Mouse (Mus musculus) neural tube, embryonic 12.5 days (tissue): ENCODE results near the gene Hbb-bt. TPM values are rescaled to one million over a fixed set of nuclear protein-coding genes. Genes with fewer than 3 reads are reported as not detected.
"Not testable (repeated sequence)": the region's sequence is repeated elsewhere in the genome, so short reads cannot be mapped to it uniquely, and the experiment has no call there.

Experiments used
- ATAC-seq: fragments of 200-750 bp; cut with Nextera tagmentation; 2 replicates; pipeline ENCODE4 v1.8.0; 2017; ENCODE audit warnings: low read depth, mild to moderate bottlenecking, moderate TSS enrichment, moderate library complexity; ENCODE audit not compliant: low FRiP score
- H3K27ac ChIP-seq: fragments of 300-500 bp; sonication (generic); 2 replicates; pipeline ENCODE4 v1.5.1; 2016
- H3K27me3 ChIP-seq: fragments of 300-500 bp; sonication (generic); replicated peaks from 2 replicates; pipeline ENCODE4 v1.6.1; 2016; ENCODE audit warnings: mild to moderate bottlenecking
- H3K36me3 ChIP-seq: fragments of 300-500 bp; sonication (generic); 2 replicates; pipeline ENCODE4 v1.6.1; 2016; ENCODE audit warnings: mild to moderate bottlenecking
- H3K4me1 ChIP-seq: fragments of 300-500 bp; sonication (generic); 2 replicates; pipeline ENCODE4 v1.6.1; 2016
- H3K4me2 ChIP-seq: fragments of 300-500 bp; sonication (generic); replicated peaks from 2 replicates; pipeline ENCODE4 v1.6.1; 2016; ENCODE audit warnings: mild to moderate bottlenecking
- H3K4me3 ChIP-seq: fragments of 300-500 bp; sonication (generic); 2 replicates; pipeline ENCODE4 v1.5.1; 2016
- H3K9ac ChIP-seq: fragments of 300-500 bp; sonication (generic); 2 replicates; pipeline ENCODE4 v1.6.1; 2016; ENCODE audit warnings: mild to moderate bottlenecking
- H3K9me3 ChIP-seq: fragments of 300-500 bp; sonication (generic); 2 replicates; pipeline ENCODE4 v1.6.1; 2016; ENCODE audit warnings: mild to moderate bottlenecking
- WGBS: fragments of 180-500 bp; shearing (Covaris S2); methylation state at CpG from one replicate; pipeline ENCODE4 v1.1.7; 2016; 5-methylcytosine and 5-hydroxymethylcytosine counted together
- polyA plus RNA-seq: library from polyadenylated mRNA; unstranded; fragments of >200 nt; fragmentation: Nextera tagmentation; extraction: Ambion mirVana; gene quantifications from 2 replicates; pipeline ENCODE4 v1.2.1, GENCODE M21; 2016

Hbb-bt gene
- polyA plus RNA-seq, 1 experiment from 2014 or later, result 662 TPM

DNA sequence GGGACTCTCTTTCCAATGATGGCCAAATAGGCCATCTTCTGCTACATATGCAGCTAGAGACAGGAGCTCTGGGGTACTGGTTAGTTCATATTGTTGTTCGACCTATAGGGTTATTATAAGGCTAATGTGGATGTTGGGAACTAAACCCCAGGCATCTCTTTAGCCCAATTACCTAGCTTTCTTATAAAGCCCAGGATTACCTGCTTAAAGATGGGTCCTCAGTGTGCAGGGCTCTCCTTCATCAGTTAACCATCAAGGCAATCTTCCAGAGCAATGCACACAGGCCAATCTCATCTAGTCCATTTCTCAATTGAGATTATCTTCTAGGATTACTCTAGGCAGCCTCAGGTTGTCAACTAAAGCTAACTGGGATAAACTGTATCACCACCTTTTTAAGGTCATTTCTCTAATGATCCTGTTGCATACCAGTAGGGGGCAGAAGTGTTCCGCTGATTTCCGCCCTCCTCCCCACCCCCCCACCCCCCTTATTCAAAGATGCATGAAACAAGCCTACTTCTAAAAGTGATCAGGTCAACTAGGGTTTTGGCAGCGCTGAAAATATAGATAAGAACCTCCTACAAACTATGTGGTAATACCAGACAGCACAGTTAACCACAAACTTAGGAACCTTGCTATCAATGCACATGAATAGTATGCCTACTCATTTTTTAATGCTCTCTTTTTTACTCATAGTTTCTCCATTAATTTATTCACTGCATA is 21.0 kb downstream of the Hbb-bt start:
- H3K4me2 ChIP-seq, result no peak overlapping the region
- H3K4me3 ChIP-seq, result no peak overlapping the region
- H3K9me3 ChIP-seq, result no peaks in the 10 kb centered on the region
- H3K36me3 ChIP-seq, result no peaks in the 10 kb centered on the region
- ATAC-seq, result no peak
- no peaks in the 10 kb centered on the region for H3K27me3 ChIP-seq
- no peak overlapping the region for H3K9ac ChIP-seq
- no peak overlapping the region for H3K27ac ChIP-seq
- no peaks in the 10 kb centered on the region for H3K4me1 ChIP-seq
- WGBS, result 39% methylated on average over 4 of the region's 4 CpGs

DNA sequence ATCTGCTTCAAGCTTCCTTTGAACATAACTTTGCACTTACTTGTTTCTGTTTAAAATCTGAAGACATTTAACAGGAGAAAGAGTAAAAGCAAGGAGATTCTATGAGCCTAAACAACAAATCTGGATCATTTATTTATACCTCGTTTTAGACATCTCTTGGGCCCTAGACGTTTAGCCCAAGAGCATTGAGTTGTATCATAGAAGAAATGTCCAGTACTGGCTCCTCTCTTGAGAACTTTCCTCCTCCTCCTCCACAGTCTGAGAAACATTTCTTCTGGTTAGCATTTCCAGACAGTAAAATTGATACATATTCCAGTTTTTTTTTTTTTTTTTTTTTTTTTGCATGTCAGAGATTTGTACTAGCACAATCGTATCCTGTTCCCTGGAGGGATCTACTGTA is 22.1 kb downstream of the Hbb-bt start, which contains the start of gene Olfr67:
TSS of gene Olfr67 (minus strand) at position 101 of the 400 bp plus-strand sequence.
- Histone ChIP-seq H3K4me2 (no peak within 1 kb of the TSS), H3K4me3 (no peak within 1 kb of the TSS), H3K27me3 (no peaks in the 10 kb centered on the region), H3K36me3 (no peaks in the 10 kb centered on the region), H3K27ac (no peak within 1 kb of the TSS), H3K9me3 (no peaks in the 10 kb centered on the region), H3K9ac (no peak within 1 kb of the TSS), H3K4me1 (no peaks in the 10 kb centered on the region)
- no peak for ATAC-seq
- 88% methylated on average over 3 of the region's 3 CpGs for WGBS

DNA sequence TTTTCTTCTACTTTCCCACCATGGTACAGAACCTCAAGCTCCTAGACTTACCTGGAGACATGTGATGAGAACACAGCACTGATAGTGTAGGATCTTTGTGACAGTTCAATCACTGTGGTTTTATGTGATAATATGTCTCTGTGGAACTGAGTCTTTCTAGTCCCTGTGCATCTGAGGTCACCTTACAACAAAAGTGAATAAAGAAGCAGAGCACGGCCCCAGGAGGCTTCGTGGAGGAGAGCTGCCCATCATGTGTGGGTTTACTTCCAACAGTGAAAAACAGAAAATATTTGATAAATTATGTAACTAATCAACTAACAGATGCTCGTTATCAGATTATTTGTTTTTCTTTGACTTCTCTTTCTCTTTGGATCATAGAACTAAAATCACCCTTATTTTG is 34.2 kb downstream of the Hbb-bt start, which contains the start of gene Olfr68:
TSS of gene Olfr68 (minus strand) at position 101 of the 400 bp plus-strand sequence.
- Histone ChIP-seq H3K27ac (no peak within 1 kb of the TSS), H3K4me3 (no peak within 1 kb of the TSS), H3K4me2 (no peak within 1 kb of the TSS), H3K36me3 (no peaks in the 10 kb centered on the region), H3K9ac (no peak within 1 kb of the TSS), H3K27me3 (no peaks in the 10 kb centered on the region), H3K4me1 (no peaks in the 10 kb centered on the region), H3K9me3 (no peaks in the 10 kb centered on the region)
- WGBS, result 80% methylated on average over 3 of the region's 3 CpGs
- ATAC-seq, result no peak

DNA sequence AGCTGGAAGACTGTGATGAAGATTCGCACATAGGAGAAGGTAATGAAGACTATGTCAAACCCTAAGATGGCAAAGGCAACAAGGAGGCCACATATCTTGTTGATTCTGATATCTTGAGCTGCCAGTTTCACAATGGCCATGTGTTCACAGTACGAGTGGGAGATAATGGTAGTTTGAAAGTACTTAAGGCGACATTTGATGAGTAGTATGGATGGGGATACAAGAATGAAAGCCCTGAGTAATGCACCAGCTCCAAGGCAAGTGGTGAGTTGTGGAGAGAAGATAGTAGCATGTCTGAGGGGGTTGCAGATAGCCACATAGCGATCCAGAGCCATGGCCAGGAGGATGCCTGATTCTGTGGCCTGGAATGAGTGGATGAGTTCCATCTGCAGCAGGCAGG is 36.1 kb downstream of the Hbb-bt start:
- H3K9ac ChIP-seq, H3K27me3 ChIP-seq, ATAC-seq, H3K27ac ChIP-seq, H3K9me3 ChIP-seq, H3K4me3 ChIP-seq, H3K4me2 ChIP-seq, H3K36me3 ChIP-seq, H3K4me1 ChIP-seq: not testable (repeated sequence)
- WGBS, result 89% methylated on average over 4 of the region's 4 CpGs

DNA sequence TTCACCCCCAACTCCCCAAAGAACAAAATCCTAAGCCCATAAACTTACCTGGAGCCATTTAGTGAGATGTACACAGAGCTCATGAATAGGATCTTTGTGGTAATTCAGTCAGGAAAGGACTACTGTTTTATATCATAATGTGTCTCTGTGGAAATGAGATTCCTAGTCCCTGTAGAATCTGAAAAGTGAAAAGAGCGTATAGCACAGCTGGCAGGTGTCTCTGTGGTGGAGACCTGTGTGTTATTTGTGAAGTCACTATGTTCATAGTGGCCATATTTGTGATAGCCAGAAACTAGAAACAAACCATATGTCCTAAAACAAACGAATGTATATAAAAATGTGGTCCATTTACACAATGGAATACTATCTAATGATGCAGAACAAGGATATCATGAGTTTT is 42.3 kb downstream of the Hbb-bt start, which contains the start of gene Olfr69:
TSS of gene Olfr69 (minus strand) at position 101 of the 400 bp plus-strand sequence.
- Histone ChIP-seq H3K4me3 (no peak within 1 kb of the TSS), H3K4me2 (no peak within 1 kb of the TSS), H3K4me1 (no peaks in the 10 kb centered on the region), H3K9ac (no peak within 1 kb of the TSS), H3K9me3 (no peaks in the 10 kb centered on the region), H3K27ac (no peak within 1 kb of the TSS), H3K27me3 (no peaks in the 10 kb centered on the region), H3K36me3 (no peaks in the 10 kb centered on the region)
- WGBS, result 88% methylated on average over 2 of the region's 2 CpGs
- ATAC-seq, result no peak

DNA sequence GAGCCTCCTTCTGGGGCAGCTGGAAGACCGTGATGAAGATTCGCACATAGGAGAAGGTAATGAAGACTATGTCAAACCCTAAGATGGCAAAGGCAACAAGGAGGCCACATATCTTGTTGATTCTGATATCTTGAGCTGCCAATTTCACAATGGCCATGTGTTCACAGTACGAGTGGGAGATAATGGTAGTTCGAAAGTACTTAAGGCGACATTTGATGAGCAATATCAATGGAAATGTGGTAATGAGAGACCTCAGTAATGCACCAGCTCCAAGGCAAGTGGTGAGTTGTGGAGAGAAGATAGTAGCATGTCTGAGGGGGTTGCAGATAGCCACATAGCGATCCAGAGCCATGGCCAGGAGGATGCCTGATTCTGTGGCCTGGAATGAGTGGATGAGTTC is 46.1 kb downstream of the Hbb-bt start:
- H3K4me2 ChIP-seq, H3K9ac ChIP-seq, H3K4me1 ChIP-seq, H3K4me3 ChIP-seq, H3K27ac ChIP-seq, H3K9me3 ChIP-seq, H3K36me3 ChIP-seq, H3K27me3 ChIP-seq, ATAC-seq: not testable (repeated sequence)
- WGBS, result 91% methylated on average over 6 of the region's 6 CpGs

Other genes starting within 250 kb of the Hbb-bt start
- not detected in 2 replicates for gene Olfr616, start 244.9 kb downstream of the Hbb-bt start, polyA plus RNA-seq
- gene Olfr617, start 240.9 kb downstream of the Hbb-bt start, polyA plus RNA-seq, result not detected in 2 replicates
- gene Olfr618, start 223.9 kb downstream of the Hbb-bt start, polyA plus RNA-seq, result not detected in 2 replicates
- gene Olfr619, start 213.4 kb downstream of the Hbb-bt start, polyA plus RNA-seq, result not detected in 2 replicates
- not detected in 2 replicates for gene Olfr620, start 201.5 kb downstream of the Hbb-bt start, polyA plus RNA-seq
- gene Olfr622, start 171.3 kb downstream of the Hbb-bt start, polyA plus RNA-seq, result not detected in 2 replicates
- gene Olfr623, start 150.3 kb downstream of the Hbb-bt start, polyA plus RNA-seq, result not detected in 2 replicates
- gene Olfr624, start 142.8 kb downstream of the Hbb-bt start, polyA plus RNA-seq, result not detected in 2 replicates
- not detected in 2 replicates for gene Olfr625-ps1, start 131.3 kb downstream of the Hbb-bt start, polyA plus RNA-seq
- not detected in 2 replicates for gene Olfr243, start 99.3 kb downstream of the Hbb-bt start, polyA plus RNA-seq
- not detected in 2 replicates for gene Olfr628, start 83.6 kb downstream of the Hbb-bt start, polyA plus RNA-seq
- not detected in 2 replicates for gene Olfr629, start 69.1 kb downstream of the Hbb-bt start, polyA plus RNA-seq
- gene Olfr630, start 56.7 kb downstream of the Hbb-bt start, polyA plus RNA-seq, result not detected in 2 replicates
- gene Olfr69, start 42.4 kb downstream of the Hbb-bt start, polyA plus RNA-seq, result not detected in 2 replicates
- not detected in 2 replicates for gene Olfr68, start 34.3 kb downstream of the Hbb-bt start, polyA plus RNA-seq
- not detected in 2 replicates for gene Olfr67, start 22.2 kb downstream of the Hbb-bt start, polyA plus RNA-seq
- 567 and 639 TPM in 2 replicates for gene Hbb-bs, start 14.1 kb upstream of the Hbb-bt start, polyA plus RNA-seq
- 0.38 TPM in 1 of 2 replicates, not detected in the other for gene Hbb-bh2, start 26.5 kb upstream of the Hbb-bt start, polyA plus RNA-seq
- 483 and 495 TPM in 2 replicates for gene Hbb-bh1, start 29.2 kb upstream of the Hbb-bt start, polyA plus RNA-seq
- gene Hbb-y, start 39.2 kb upstream of the Hbb-bt start, polyA plus RNA-seq, result 6,731 and 6,931 TPM in 2 replicates
- not detected in 2 replicates for gene Olfr66, start 72.3 kb upstream of the Hbb-bt start, polyA plus RNA-seq
- gene Olfr64, start 80.5 kb upstream of the Hbb-bt start, polyA plus RNA-seq, result not detected in 2 replicates
- not detected in 2 replicates for gene Olfr65, start 89.5 kb upstream of the Hbb-bt start, polyA plus RNA-seq
- gene Olfr631, start 114.8 kb upstream of the Hbb-bt start, polyA plus RNA-seq, result not detected in 2 replicates
- gene Olfr632, start 120.4 kb upstream of the Hbb-bt start, polyA plus RNA-seq, result not detected in 2 replicates
- not detected in 2 replicates for gene Olfr633, start 130.4 kb upstream of the Hbb-bt start, polyA plus RNA-seq
- not detected in 2 replicates for gene Olfr635, start 157.2 kb upstream of the Hbb-bt start, polyA plus RNA-seq
- not detected in 2 replicates for gene Olfr638, start 184.8 kb upstream of the Hbb-bt start, polyA plus RNA-seq
- gene Olfr639, start 203.3 kb upstream of the Hbb-bt start, polyA plus RNA-seq, result not detected in 2 replicates
- gene Olfr640, start 211.6 kb upstream of the Hbb-bt start, polyA plus RNA-seq, result not detected in 2 replicates
- gene Olfr641, start 221.4 kb upstream of the Hbb-bt start, polyA plus RNA-seq, result not detected in 2 replicates
- not detected in 2 replicates for gene Olfr642, start 238.7 kb upstream of the Hbb-bt start, polyA plus RNA-seq
- not detected in 2 replicates for gene 4930516K23Rik, start 247.4 kb upstream of the Hbb-bt start, polyA plus RNA-seq